Mouse (Mus musculus) thymus, adult 2 months (tissue): Measurements from ENCODE around the gene Cox19.

Experiments used
- CTCF ChIP-seq: fragments of 200-500 bp; IDR thresholded peaks from 2 replicates; pipeline ENCODE4 v1.5.1; 2012; ENCODE audit warnings: mild to moderate bottlenecking, control low read depth, low read length, moderate library complexity, borderline replicate concordance; ENCODE audit not compliant: control insufficient read depth, poor library complexity, insufficient read depth; ENCODE audit errors: extremely low read depth
- POLR2A ChIP-seq: fragments of 200-500 bp; IDR thresholded peaks from 2 replicates; pipeline ENCODE4 v1.6.1; 2012; ENCODE audit warnings: mild to moderate bottlenecking, low read length, control low read depth, moderate library complexity; ENCODE audit not compliant: control insufficient read depth, poor library complexity, insufficient read depth; ENCODE audit errors: extremely low read depth

- TF ChIP-seq CTCF (no peak), POLR2A (no peak)
Measured at GRCm38 (mm10) chr5:139338403-139338802, 12.8 kb downstream of the Cox19 start.
